Mouse (Mus musculus) C2C12 (cell line): ENCODE results near the gene Ski.

Experiments
- CTCF ChIP-seq: IDR thresholded peaks from one replicate; pipeline ENCODE4 v1.5.1; 2011; ENCODE audit not compliant: control insufficient read depth, insufficient read depth, insufficient read length
- MAX ChIP-seq: IDR thresholded peaks from one replicate; pipeline ENCODE4 v1.6.1; 2011; ENCODE audit warnings: mild to moderate bottlenecking, control low read depth

GRCm38 (mm10) chr4:155137891-155138290 lies 84.5 kb downstream of the Ski start:
- TF ChIP-seq CTCF (no peak), MAX (no peak)
